Mouse (Mus musculus) liver, embryonic 14.5 days (tissue): ENCODE data around the gene Sertad1. TPM values are rescaled to one million over a fixed set of nuclear protein-coding genes. Genes with fewer than 3 reads are reported as not detected.

Experiments used
- ATAC-seq: fragments of 200-750 bp; cut with Nextera tagmentation; 2 replicates; pipeline ENCODE4 v1.8.0; 2017; ENCODE audit warnings: moderate number of reproducible peaks, mild to moderate bottlenecking, moderate library complexity; ENCODE audit not compliant: insufficient read depth
- DNase-seq, 3 experiments: peaks; one replicate each; pipeline ENCODE4 v3.0.0-alpha.2; 2012 to 2013; ENCODE audit warnings: low read depth in 3 of 3, low spot score in 3 of 3
- H3K27ac ChIP-seq: fragments of 300-500 bp; sonication (generic); 2 replicates; pipeline ENCODE4 v1.5.1; 2014; ENCODE audit warnings: moderate library complexity, mild to moderate bottlenecking, control low read depth, inconsistent platforms
- H3K27me3 ChIP-seq: fragments of 300-500 bp; sonication (generic); 2 replicates; pipeline ENCODE4 v1.6.1; 2014; ENCODE audit warnings: mild to moderate bottlenecking, low read length, moderate library complexity; ENCODE audit not compliant: control insufficient read depth, insufficient read depth
- H3K36me3 ChIP-seq: fragments of 300-500 bp; sonication (generic); replicated peaks from 2 replicates; pipeline ENCODE4 v1.6.1; 2014; ENCODE audit warnings: low read depth; ENCODE audit not compliant: control insufficient read depth, insufficient read depth
- H3K4me1 ChIP-seq, 2 experiments: fragments of 200-500 bp in 1 of 2; fragments of 300-500 bp in 1 of 2; sonication (generic) in 1 of 2; replicated peaks; 2 replicates each; pipeline ENCODE4 v1.6.1; 2012 to 2014; ENCODE audit warnings: antibody characterized with exemption in 1 of 2, inconsistent platforms in 1 of 2, low read length in 1 of 2; ENCODE audit not compliant: control insufficient read depth in 2 of 2, insufficient read depth in 2 of 2
- H3K4me2 ChIP-seq: fragments of 300-500 bp; sonication (generic); 2 replicates; pipeline ENCODE4 v1.6.1; 2014; ENCODE audit warnings: low read depth, mild to moderate bottlenecking, control low read depth, moderate library complexity
- H3K4me3 ChIP-seq, 2 experiments: fragments of 200-500 bp in 1 of 2; fragments of 300-500 bp in 1 of 2; sonication (generic) in 1 of 2; 2 replicates each; pipeline ENCODE4 v1.5.1; 2012 to 2014; ENCODE audit warnings: low read depth in 2 of 2, low read length in 2 of 2, mild to moderate bottlenecking in 2 of 2, control low read depth in 1 of 2, inconsistent platforms in 1 of 2, moderate library complexity in 1 of 2; ENCODE audit not compliant: insufficient read depth in 1 of 2
- H3K9ac ChIP-seq: fragments of 300-500 bp; sonication (generic); replicated peaks from 2 replicates; pipeline ENCODE4 v1.6.1; 2014; ENCODE audit warnings: mild to moderate bottlenecking, control low read depth, moderate library complexity
- H3K9me3 ChIP-seq: fragments of 300-500 bp; sonication (generic); 2 replicates; pipeline ENCODE4 v1.6.1; 2016; ENCODE audit warnings: low read length, mixed read lengths; ENCODE audit not compliant: control insufficient read depth
- CTCF ChIP-seq: IDR thresholded peaks from 2 replicates; pipeline ENCODE4 v1.5.1; 2016; ENCODE audit warnings: antibody characterized with exemption, low read depth, control low read depth
- EP300 ChIP-seq: IDR thresholded peaks from 2 replicates; pipeline ENCODE4 v1.6.1; 2016; ENCODE audit warnings: antibody characterized with exemption, low read depth
- WGBS: fragments of 180-500 bp; shearing (Covaris S2); extraction: QIAGEN DNeasy Blood & Tissue Kit; methylation state at CpG from one replicate; pipeline ENCODE4 v1.1.7; 2014; ENCODE audit not compliant: insufficient replicate concordance; 5-methylcytosine and 5-hydroxymethylcytosine counted together
- polyA plus RNA-seq, 2 experiments: library from polyadenylated mRNA; depleted of rRNA in 1 of 2; stranded (reverse) in 1 of 2; unstranded in 1 of 2; fragments of >200 nt; fragmentation: Nextera tagmentation in 1 of 2; extraction: Ambion mirVana in 1 of 2; gene quantifications; 2 replicates each; pipeline versions ENCODE4 v1.2.1 to v1.2.3; 2012 to 2014

Sertad1 gene
- polyA plus RNA-seq, 2 experiments = 9.9 to 20.3 TPM

DNA sequence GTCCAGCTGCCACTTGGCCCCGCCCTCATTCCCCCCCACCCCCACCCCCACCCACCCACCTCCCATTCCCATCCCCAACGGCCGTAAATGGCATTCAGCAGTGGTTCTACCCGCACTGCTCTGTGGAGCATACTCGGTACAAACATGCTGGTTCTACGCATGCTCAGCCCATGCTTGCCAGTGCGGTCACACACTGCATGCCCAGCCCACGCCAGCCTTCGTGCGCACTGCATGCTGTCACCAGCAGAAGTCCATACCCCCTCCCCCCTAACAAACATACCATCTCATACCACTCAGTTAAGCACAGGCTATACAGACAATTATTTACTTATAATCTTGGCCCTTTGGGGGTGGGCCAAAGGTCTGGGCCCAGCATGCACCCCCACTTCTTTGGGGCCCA lies 45.0 kb downstream of the Sertad1 start:
- no peak for TF ChIP-seq CTCF
- no peak for TF ChIP-seq EP300
- Histone ChIP-seq H3K9me3 (no peaks in the 10 kb centered on the region), H3K27ac (no peak overlapping the region), H3K27me3 (no peaks in the 10 kb centered on the region), H3K4me1 (peaks cover 20 to 26% of the 10 kb centered on the region in 2 experiments), H3K36me3 (peaks cover 25% of the 10 kb centered on the region), H3K9ac (no peak overlapping the region), H3K4me2 (no peak overlapping the region), H3K4me3 (no peak overlapping the region)
- WGBS = 80% methylated on average over 10 of the region's 10 CpGs
- DNase-seq (no peak), ATAC-seq (no peak)

DNA sequence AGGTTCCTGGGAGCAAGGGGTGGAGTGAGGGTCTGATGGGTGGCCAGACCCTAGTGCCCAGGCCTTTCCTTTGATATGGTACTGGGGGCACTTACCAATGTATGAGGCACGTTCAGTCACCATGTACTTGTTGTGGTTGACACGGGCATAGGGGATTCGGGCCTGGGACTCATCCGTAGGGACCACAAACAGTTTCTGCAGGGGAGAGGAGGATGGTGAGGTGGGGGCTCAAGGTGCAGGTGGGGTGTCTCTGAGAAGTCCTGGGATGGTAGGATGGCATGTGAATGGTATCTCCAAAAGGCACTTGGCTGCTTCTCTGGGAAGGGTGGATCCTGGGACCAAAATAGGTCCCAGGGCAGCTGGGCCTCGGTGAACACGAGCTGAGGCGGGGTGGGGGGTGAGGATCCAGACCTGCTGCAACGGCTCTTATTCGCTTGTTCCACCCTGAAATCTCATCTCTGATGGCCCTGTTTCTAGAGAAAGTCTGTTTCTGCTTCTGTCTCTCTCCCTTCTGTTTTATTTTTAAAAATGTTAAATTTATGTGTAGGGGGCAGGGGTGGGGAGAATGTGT lies 45.9 kb downstream of the Sertad1 start:
- ATAC-seq = no peak
- H3K36me3 ChIP-seq = peaks cover 29% of the 10 kb centered on the region
- no peaks in the 10 kb centered on the region for H3K9me3 ChIP-seq
- H3K4me2 ChIP-seq = no peak overlapping the region
- peaks cover 26 to 34% of the 10 kb centered on the region in 2 experiments for H3K4me1 ChIP-seq
- 78% methylated on average over 9 of the region's 9 CpGs for WGBS
- no peak for TF ChIP-seq CTCF
- TF ChIP-seq EP300 = no peak
- no peaks in the 10 kb centered on the region for H3K27me3 ChIP-seq
- no peak overlapping the region for H3K4me3 ChIP-seq
- no peak overlapping the region for H3K9ac ChIP-seq
- no peak for DNase-seq
- no peak overlapping the region for H3K27ac ChIP-seq

DNA sequence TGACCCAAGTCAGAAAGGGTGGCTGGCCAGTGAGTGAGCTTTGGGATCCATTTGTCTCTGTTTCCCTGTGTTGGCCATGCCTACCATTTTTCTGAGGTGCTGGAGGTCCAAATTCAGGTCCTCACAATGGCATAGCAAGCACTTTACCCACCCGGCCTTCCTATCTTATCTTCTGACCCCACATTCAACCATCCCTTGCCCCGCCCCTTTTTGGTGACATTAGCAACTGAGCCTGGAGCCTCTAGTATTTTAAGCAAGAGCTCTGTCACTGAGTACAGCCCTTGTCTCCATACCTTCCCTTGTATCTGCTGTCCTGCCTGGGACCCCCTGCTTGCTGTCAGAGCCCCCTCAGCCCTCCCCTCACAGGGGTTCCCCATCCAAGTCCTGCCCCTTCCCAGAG lies 48.7 kb downstream of the Sertad1 start:
- 13% methylated on average over 2 of the region's 2 CpGs for WGBS
- Histone ChIP-seq H3K9ac (peak overlapping the region; percentile 76), H3K4me2 (peak overlapping the region; percentile 86), H3K27me3 (no peaks in the 10 kb centered on the region), H3K9me3 (no peaks in the 10 kb centered on the region), H3K4me3 (peak overlapping the region; percentile 25 to 41; a peak in 3 of 4 replicates), H3K36me3 (peaks cover 31% of the 10 kb centered on the region), H3K27ac (peak overlapping the region; percentile 92), H3K4me1 (peaks cover 53 to 61% of the 10 kb centered on the region in 2 experiments)
- no peak for TF ChIP-seq CTCF
- peak; percentile 85 for TF ChIP-seq EP300
- peak; percentile 81 to 85 (median 84) for DNase-seq
- peak; percentile 78 for ATAC-seq

DNA sequence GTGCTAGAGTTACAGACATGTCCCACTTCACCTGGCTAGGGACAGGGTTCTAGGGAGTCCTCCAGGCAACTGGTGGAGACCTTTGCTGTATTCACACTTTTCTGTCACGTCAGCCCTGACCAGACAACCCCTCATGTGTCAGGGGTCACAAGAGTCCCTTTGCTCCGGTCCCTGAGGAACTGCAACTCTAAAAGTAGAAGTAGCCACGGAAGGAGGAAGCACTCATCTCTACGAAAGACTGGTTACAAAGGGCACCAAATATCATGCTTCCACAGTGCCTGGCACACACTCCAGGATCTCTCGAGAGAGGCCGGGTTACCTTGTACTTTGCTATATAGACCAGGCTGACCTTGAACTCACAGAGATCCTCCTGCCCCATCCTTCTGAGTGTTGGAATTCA lies 49.9 kb downstream of the Sertad1 start:
- WGBS = 66% methylated on average over 6 of the region's 6 CpGs
- peaks cover 65 to 73% of the 10 kb centered on the region in 2 experiments for H3K4me1 ChIP-seq
- H3K9ac ChIP-seq = peak overlapping the region; percentile 37; the same call in 1 of the 2 replicates
- no peak overlapping the region for H3K4me3 ChIP-seq
- TF ChIP-seq EP300 (no peak), CTCF (no peak)
- H3K27me3 ChIP-seq = no peaks in the 10 kb centered on the region
- DNase-seq (no peak), ATAC-seq (no peak)
- peak overlapping the region; percentile 92 for H3K27ac ChIP-seq
- H3K36me3 ChIP-seq = peaks cover 31% of the 10 kb centered on the region
- no peaks in the 10 kb centered on the region for H3K9me3 ChIP-seq
- peak overlapping the region; percentile 1 for H3K4me2 ChIP-seq

DNA sequence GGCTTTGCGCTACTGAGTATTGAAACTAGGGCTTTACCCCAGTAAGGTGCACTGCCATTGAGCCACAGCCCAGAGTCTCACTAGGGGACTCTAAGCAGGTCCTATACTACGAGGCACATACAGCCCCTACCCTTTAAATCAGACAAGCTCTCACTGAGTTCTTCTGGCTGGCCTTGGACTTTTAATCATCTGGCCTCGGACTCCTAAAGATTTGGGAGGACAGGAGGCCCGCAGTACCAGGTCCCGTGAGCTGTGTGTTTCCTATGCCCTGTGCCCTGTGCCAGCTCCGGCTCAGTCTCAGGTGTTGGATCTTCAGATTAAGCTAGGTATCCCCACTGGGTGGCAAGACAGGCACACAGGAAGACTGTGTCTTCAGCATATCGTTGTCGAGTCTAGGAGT lies 51.3 kb downstream of the Sertad1 start:
- WGBS = 79% methylated on average over 8 of the region's 8 CpGs
- DNase-seq = no peak
- Histone ChIP-seq H3K27me3 (no peaks in the 10 kb centered on the region), H3K9me3 (no peaks in the 10 kb centered on the region), H3K36me3 (peaks cover 24% of the 10 kb centered on the region), H3K4me3 (no peak overlapping the region), H3K27ac (peak overlapping the region; percentile 27), H3K4me2 (no peak overlapping the region), H3K4me1 (peaks cover 76 to 82% of the 10 kb centered on the region in 2 experiments), H3K9ac (no peak overlapping the region; the same call in 1 of the 2 replicates)
- no peak for ATAC-seq
- TF ChIP-seq EP300 = no peak
- no peak for TF ChIP-seq CTCF
